Mouse (Mus musculus) frontal cortex, postnatal 14 days (tissue): ENCODE measurements around the gene Clec4a3.
"Not testable (repeated sequence)": the region's sequence is repeated elsewhere in the genome, so short reads cannot be mapped to it uniquely, and the experiment has no call there.

Experiments
- DNase-seq, 2 experiments: peaks; one replicate each; pipeline ENCODE4 v3.0.0; 2022; ENCODE audit warnings: low spot score in 2 of 2

Clec4a3 gene

GRCm38 (mm10) chr6:122952401-122952800 lies at the start of gene Clec4a3:
Gene Clec4a3 (plus strand): TSS chr6:122952515.
- DNase-seq, result no peak

GRCm38 (mm10) chr6:122919922-122920321 lies 32.4 kb upstream of the Clec4a3 start:
- no peak for DNase-seq

- no peak for DNase-seq
Measured at GRCm38 (mm10) chr6:122921451-122921850, 30.9 kb upstream of the Clec4a3 start, which contains the start of gene Clec4a1. Gene Clec4a1 (plus strand): TSS chr6:122921848.

- DNase-seq, result no peak
Measured at GRCm38 (mm10) chr6:122934845-122935244, 17.5 kb upstream of the Clec4a3 start.

GRCm38 (mm10) chr6:122939618-122940017 lies 12.7 kb upstream of the Clec4a3 start:
- no peak for DNase-seq

- DNase-seq, result no peak
Measured at GRCm38 (mm10) chr6:122946760-122947159, 5.6 kb upstream of the Clec4a3 start.

GRCm38 (mm10) chr6:122964562-122964961 lies 12.2 kb downstream of the Clec4a3 start:
- DNase-seq, result no peak

- DNase-seq, result no peak
Measured at GRCm38 (mm10) chr6:122969048-122969447, 16.7 kb downstream of the Clec4a3 start.

- DNase-seq, result no peak
Measured at GRCm38 (mm10) chr6:122989876-122990437, 37.6 kb downstream of the Clec4a3 start, which contains the start of gene Clec4a4. Gene Clec4a4 (plus strand): TSS chr6:122990367.

GRCm38 (mm10) chr6:123004696-123005095 lies 52.4 kb downstream of the Clec4a3 start:
- not testable (repeated sequence) for DNase-seq

GRCm38 (mm10) chr6:123005591-123005990 lies 53.3 kb downstream of the Clec4a3 start:
- DNase-seq, result no peak
